Mouse (Mus musculus) liver, postnatal 0 days (tissue): ENCODE results near the gene Olfr1290. TPM values are rescaled to one million over a fixed set of nuclear protein-coding genes. Genes with fewer than 3 reads are reported as not detected.

ENCODE experiments used
- ATAC-seq: fragments of 200-750 bp; cut with Nextera tagmentation; 2 replicates; pipeline ENCODE4 v1.8.0; 2017; ENCODE audit warnings: mild to moderate bottlenecking, moderate library complexity
- DNase-seq: peaks from one replicate; pipeline ENCODE4 v3.0.0-alpha.2; 2016
- H3K27ac ChIP-seq: fragments of 300-500 bp; sonication (generic); 2 replicates; pipeline ENCODE4 v1.5.1; 2014; ENCODE audit warnings: antibody characterized with exemption, moderate library complexity, mild to moderate bottlenecking, low read depth
- H3K27me3 ChIP-seq: fragments of 300-500 bp; sonication (generic); 2 replicates; pipeline ENCODE4 v1.6.1; 2014; ENCODE audit warnings: low read length, control low read depth, mixed read lengths; ENCODE audit not compliant: insufficient read depth
- H3K36me3 ChIP-seq: fragments of 300-500 bp; sonication (generic); replicated peaks from 2 replicates; pipeline ENCODE4 v1.6.1; 2014; ENCODE audit warnings: mild to moderate bottlenecking, control low read depth, low read length, moderate library complexity, mixed read lengths; ENCODE audit not compliant: insufficient read depth
- H3K4me1 ChIP-seq: fragments of 300-500 bp; sonication (generic); 2 replicates; pipeline ENCODE4 v1.6.1; 2014; ENCODE audit warnings: antibody characterized with exemption, mild to moderate bottlenecking, control low read depth; ENCODE audit not compliant: insufficient read depth
- H3K4me2 ChIP-seq: fragments of 300-500 bp; sonication (generic); 2 replicates; pipeline ENCODE4 v1.6.1; 2014; ENCODE audit warnings: low read depth, mild to moderate bottlenecking, low read length, moderate library complexity, mixed read lengths
- H3K4me3 ChIP-seq: fragments of 300-500 bp; sonication (generic); 2 replicates; pipeline ENCODE4 v1.5.1; 2014; ENCODE audit warnings: low read depth, low read length
- H3K9ac ChIP-seq: fragments of 300-500 bp; sonication (generic); replicated peaks from 2 replicates; pipeline ENCODE4 v1.6.1; 2014; ENCODE audit warnings: mild to moderate bottlenecking, moderate library complexity
- H3K9me3 ChIP-seq: fragments of 300-500 bp; sonication (generic); 2 replicates; pipeline ENCODE4 v1.6.1; 2016; ENCODE audit warnings: mild to moderate bottlenecking, control low read depth, low read length, mixed read lengths
- CTCF ChIP-seq: sonication (generic); IDR thresholded peaks from 2 replicates; pipeline ENCODE4 v1.5.1; 2016; ENCODE audit warnings: antibody characterized with exemption, low read depth
- EP300 ChIP-seq: IDR thresholded peaks from 2 replicates; pipeline ENCODE4 v1.6.1; 2016; ENCODE audit warnings: antibody characterized with exemption, low read depth, mild to moderate bottlenecking
- WGBS: fragments of 180-500 bp; shearing (Covaris S2); extraction: QIAGEN DNeasy Blood & Tissue Kit; methylation state at CpG from one replicate; pipeline ENCODE4 v1.1.7; 2014; ENCODE audit not compliant: insufficient replicate concordance; 5-methylcytosine and 5-hydroxymethylcytosine counted together
- polyA plus RNA-seq: library from polyadenylated mRNA; unstranded; fragments of >200 nt; fragmentation: Nextera tagmentation; extraction: Ambion mirVana; gene quantifications from 2 replicates; pipeline ENCODE4 v1.2.1, GENCODE M21; 2015

Olfr1290 gene
- not detected in 2 replicates for polyA plus RNA-seq

DNA sequence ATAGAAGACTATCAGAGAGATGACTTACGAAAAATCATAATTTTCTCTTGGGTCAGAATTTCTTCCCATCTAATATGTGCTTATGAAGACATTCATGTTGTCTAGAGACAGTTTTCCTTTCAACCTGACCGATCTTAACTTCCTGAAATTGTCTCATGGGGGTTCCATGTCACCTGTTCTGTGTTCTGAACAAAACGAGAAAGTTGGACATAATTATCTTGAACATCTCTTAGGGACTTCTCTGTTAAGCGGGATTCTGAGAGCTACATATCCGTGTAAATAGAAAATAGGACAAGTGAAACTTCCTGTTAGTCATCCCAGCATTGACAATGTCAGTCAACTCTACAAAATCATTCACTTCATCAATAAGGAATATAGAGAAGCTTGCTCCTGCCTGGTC, at the start of gene Olfr1290:
Gene Olfr1290 (minus strand): TSS at position 101 of the 400 bp plus-strand sequence.
- H3K9me3 ChIP-seq: no peaks in the 10 kb centered on the region
- TF ChIP-seq EP300: no peak
- no peak for TF ChIP-seq CTCF
- H3K4me2 ChIP-seq: no peak within 1 kb of the TSS

DNA sequence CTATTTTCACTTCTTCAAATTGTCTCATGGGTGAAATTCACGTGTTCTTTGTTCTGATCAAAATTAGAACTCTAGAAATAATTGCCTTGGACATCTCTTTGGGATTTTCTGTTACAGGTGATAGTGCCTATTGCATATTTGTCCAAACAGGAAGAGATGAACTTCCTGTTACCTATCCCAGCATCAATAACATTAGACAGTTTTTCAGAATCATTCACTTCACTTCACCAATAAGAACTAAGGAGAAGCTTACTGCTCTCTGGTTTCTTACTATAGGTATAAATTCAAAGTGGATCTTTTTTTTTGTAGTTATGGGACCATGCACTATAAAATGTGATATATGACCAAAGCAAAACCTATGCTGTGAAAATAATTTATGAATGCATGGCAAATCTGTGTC, 46.6 kb upstream of the Olfr1290 start, which contains the start of gene Olfr1294:
Gene Olfr1294 (minus strand): TSS at position 101 of the 400 bp plus-strand sequence.
- no peak for DNase-seq
- Histone ChIP-seq H3K27ac (no peak within 1 kb of the TSS), H3K9ac (no peak within 1 kb of the TSS), H3K27me3 (no peaks in the 10 kb centered on the region), H3K9me3 (no peaks in the 10 kb centered on the region), H3K4me3 (no peak within 1 kb of the TSS), H3K4me1 (no peaks in the 10 kb centered on the region), H3K36me3 (no peaks in the 10 kb centered on the region), H3K4me2 (no peak within 1 kb of the TSS)
- no peak for ATAC-seq
- no peak for TF ChIP-seq CTCF
- TF ChIP-seq EP300: no peak
- 36% methylated on average over 1 of the region's 1 CpGs for WGBS

More for the DNA sequence above, at the start of gene Olfr1290:
- Histone ChIP-seq H3K4me3 (no peak within 1 kb of the TSS), H3K27ac (no peak within 1 kb of the TSS), H3K9ac (no peak within 1 kb of the TSS), H3K27me3 (no peaks in the 10 kb centered on the region), H3K4me1 (no peaks in the 10 kb centered on the region), H3K36me3 (no peaks in the 10 kb centered on the region)
- no peak for ATAC-seq
- 61% methylated on average over 5 of the region's 5 CpGs for WGBS
- no peak for DNase-seq

DNA sequence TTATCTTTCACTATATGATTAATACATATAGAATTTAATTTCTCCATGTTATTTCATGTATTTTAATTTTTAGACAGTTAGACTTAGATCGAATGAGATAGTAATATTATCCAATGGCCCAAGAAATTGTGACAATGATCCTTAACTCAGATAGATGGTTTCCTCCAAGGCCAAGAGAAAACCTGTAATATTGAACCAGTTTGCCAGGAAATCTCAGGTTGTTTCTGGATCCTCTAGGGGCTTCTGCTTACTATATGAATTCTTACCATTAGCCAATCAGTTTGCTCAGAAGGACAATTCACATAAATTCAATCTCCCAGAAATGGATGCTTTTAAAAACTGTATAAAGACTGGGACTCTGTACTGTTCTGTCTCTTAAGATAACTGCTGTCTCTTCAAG, 31.3 kb upstream of the Olfr1290 start, which contains the start of gene Olfr1293-ps:
Gene Olfr1293-ps (plus strand): TSS at position 301 of the 400 bp plus-strand sequence.
- WGBS: 67% methylated on average over 1 of the region's 1 CpGs
- Histone ChIP-seq H3K4me2 (no peak within 1 kb of the TSS), H3K27ac (no peak within 1 kb of the TSS), H3K9ac (no peak within 1 kb of the TSS), H3K27me3 (no peaks in the 10 kb centered on the region), H3K36me3 (no peaks in the 10 kb centered on the region), H3K9me3 (no peaks in the 10 kb centered on the region), H3K4me3 (no peak within 1 kb of the TSS), H3K4me1 (no peaks in the 10 kb centered on the region)
- no peak for DNase-seq
- no peak for TF ChIP-seq EP300
- no peak for TF ChIP-seq CTCF
- ATAC-seq: no peak

DNA sequence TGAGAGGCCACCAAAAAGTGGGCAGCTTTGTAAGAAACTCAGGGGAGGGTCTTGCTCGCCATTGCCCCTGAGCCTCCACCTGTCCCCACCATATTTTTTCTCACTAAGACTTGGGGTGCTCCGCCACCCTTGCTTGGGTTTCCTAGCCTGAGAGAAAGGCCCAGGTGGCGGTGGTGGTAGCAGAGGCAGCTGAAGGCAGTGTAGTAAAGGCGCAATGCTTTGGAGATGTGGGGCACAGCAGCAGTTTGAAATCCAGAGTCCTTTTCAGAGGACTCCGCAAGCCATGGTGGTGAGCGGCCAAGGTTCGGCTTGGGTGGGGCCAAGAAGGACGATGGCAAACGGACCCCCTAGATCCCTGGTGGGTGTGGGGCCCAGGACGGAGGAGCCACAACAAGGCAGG, 23.8 kb upstream of the Olfr1290 start:
- Histone ChIP-seq H3K27ac (no peak overlapping the region), H3K36me3 (no peaks in the 10 kb centered on the region), H3K4me1 (no peaks in the 10 kb centered on the region), H3K27me3 (no peaks in the 10 kb centered on the region), H3K9ac (no peak overlapping the region), H3K4me3 (no peak overlapping the region), H3K4me2 (no peak overlapping the region), H3K9me3 (no peaks in the 10 kb centered on the region)
- DNase-seq (no peak), ATAC-seq (no peak)
- TF ChIP-seq CTCF (no peak), EP300 (no peak)
- WGBS: 78% methylated on average over 10 of the region's 10 CpGs

DNA sequence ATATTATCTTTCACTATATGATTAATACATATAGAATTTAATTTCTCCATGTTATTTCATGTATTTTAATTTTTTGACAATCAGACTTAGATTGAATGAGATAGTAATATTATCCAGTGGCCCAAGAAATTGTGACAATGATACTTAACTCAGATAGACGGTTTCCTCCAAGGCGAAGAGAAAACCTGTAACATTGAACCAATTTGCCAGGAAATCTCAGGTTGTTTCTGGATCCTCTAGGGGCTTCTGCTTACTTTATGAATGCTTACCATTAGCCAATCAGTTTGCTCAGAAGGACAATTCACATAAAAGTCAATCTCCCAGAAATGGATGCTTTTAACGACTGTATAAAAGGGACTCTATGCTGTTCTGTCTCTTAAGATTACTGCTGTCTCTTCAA, 3.3 kb upstream of the Olfr1290 start, which contains the start of gene Olfr1291-ps1:
Gene Olfr1291-ps1 (plus strand): TSS at position 301 of the 400 bp plus-strand sequence.
- H3K27me3 ChIP-seq: no peaks in the 10 kb centered on the region
- ATAC-seq: no peak
- TF ChIP-seq CTCF (no peak), EP300 (no peak)
- no peaks in the 10 kb centered on the region for H3K9me3 ChIP-seq
- H3K4me3 ChIP-seq: no peak within 1 kb of the TSS
- DNase-seq: no peak
- no peak within 1 kb of the TSS for H3K4me2 ChIP-seq
- H3K4me1 ChIP-seq: no peaks in the 10 kb centered on the region
- WGBS: 84% methylated on average over 3 of the region's 3 CpGs
- no peak within 1 kb of the TSS for H3K27ac ChIP-seq
- H3K36me3 ChIP-seq: no peaks in the 10 kb centered on the region
- H3K9ac ChIP-seq: no peak within 1 kb of the TSS

DNA sequence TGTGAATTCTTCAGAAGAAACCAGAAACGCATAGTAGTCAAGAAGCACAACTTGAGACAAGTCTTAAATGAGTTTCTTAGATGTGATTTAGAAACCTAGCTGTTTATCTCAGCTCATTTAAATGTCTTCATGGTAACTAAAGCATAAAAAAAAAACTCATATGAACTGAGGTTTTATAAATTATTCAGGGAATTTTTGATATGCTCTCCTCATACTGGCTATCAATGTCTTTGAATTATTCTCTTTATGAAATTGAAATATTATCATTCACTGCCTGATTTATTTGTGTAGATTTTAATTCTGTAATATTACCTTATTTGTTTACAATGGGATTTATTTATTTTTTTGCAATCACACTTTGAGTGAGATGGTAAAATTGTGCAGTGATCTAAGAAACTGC, 13.1 kb downstream of the Olfr1290 start, which contains the start of gene Olfr1289:
Gene Olfr1289 (plus strand): TSS at position 301 of the 400 bp plus-strand sequence.
- no peak within 1 kb of the TSS for H3K9ac ChIP-seq
- WGBS: 55% methylated on average over 1 of the region's 1 CpGs

More for the DNA sequence above, 13.1 kb downstream of the Olfr1290 start, which contains the start of gene Olfr1289:
- H3K4me1 ChIP-seq: no peaks in the 10 kb centered on the region
- H3K9me3 ChIP-seq: no peaks in the 10 kb centered on the region
- no peak within 1 kb of the TSS for H3K4me3 ChIP-seq
- no peak for ATAC-seq
- DNase-seq: no peak
- no peaks in the 10 kb centered on the region for H3K27me3 ChIP-seq
- TF ChIP-seq CTCF (no peak), EP300 (no peak)
- no peaks in the 10 kb centered on the region for H3K36me3 ChIP-seq
- no peak within 1 kb of the TSS for H3K27ac ChIP-seq
- no peak within 1 kb of the TSS for H3K4me2 ChIP-seq
